Mouse (Mus musculus): ENCODE data around the gene Gm17545.

Gene Gm17545

GRCm38 (mm10) chr9:22443157-22443556 is 10.9 kb upstream of the Gm17545 start:
- no peak for DNase-seq (ENCODE audit: low spot score in 2 of 2)

DNA sequence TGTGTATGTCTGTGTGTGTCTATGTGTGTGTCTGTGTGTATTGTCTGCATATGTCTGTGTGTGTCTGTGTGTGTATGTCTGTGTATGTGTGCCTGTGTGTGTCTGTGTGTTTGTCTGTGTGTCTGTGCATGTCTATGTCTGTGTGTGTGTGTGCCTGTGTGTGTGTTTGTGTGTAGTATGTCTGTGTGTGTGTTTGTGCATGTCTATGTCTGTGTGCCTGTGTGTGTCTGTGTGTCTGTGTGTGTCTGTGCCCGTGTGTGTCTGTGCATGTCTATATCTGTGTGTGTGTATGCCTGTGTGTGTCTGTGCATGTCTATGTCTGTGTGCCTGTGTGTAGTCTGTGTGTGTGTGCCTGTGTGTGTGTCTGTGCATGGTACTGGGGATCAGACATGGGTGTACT is 9.0 kb upstream of the Gm17545 start:
- no peak for DNase-seq (ENCODE audit: low spot score in 2 of 2)

DNA sequence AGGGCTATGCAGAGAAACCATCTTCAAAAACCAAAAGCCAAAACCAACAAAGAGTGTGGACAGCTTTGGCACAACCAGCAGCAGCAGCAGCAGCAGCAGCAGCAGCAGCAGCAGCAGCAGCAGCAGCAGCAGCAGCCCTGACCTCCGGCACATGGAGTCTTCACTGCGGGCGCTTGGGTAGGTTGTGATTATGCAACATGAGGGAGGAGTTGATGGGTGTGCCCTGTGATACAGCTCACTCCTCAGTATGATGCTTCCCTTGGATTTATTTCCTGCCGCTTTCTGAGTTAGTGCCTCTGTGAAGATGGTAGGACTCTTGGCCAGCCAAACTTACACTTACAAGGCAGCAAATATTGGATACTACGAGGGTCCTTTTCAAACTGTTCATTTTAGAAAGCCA is 6.9 kb upstream of the Gm17545 start:
- no peak for DNase-seq (ENCODE audit: low spot score in 2 of 2)

DNA sequence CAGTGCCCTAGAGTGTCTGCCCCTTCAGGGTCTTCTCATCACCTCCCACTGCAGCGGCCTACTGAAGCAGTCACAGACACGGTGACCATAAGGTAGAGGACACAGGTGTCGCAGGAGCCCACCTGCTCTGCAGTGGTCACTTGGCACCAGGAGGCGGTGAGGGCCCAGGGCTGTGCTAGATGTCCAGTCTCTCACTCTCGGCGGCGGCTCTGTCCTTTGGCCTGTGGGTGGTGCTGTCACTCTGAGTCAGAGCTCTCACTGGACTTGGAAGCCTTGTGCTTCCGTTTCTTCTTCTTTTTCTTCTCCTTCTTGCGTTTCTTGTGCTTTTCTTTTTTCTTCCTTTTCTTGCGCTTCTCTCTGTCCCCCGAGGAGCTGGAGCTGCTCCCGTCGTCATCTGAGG is 5.7 kb upstream of the Gm17545 start:
- DNase-seq (ENCODE audit: low spot score in 2 of 2): no peak

- DNase-seq (ENCODE audit: low spot score in 2 of 2): no peak
Observed at GRCm38 (mm10) chr9:22449209-22449608, 4.9 kb upstream of the Gm17545 start.

- DNase-seq (ENCODE audit: low spot score in 2 of 2): peak in 1 of 2 experiments; percentile 61
Observed at GRCm38 (mm10) chr9:22452697-22453096, 1.4 kb upstream of the Gm17545 start.

DNA sequence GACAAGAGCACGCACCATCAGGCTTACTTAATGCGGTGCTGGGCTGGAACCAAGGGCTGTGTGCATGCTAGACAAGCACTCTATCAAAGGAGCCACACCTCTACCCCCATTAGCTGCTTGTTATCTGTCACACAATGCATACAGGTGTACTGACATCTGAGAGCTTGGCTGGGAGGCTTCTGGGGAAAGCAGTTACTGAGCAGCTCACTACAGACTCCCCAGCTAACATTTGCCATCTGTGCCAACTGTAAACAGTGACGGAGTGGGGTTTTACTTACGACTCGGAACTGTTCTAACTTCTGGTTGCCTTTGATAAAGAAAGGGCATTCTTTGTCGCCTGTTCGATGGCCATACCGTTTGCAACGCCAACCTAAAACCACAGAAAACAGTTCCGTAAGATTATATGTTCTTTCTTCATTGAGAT is 577 bp upstream of the Gm17545 start:
- no peak for DNase-seq (ENCODE audit: low spot score in 2 of 2)

- no peak for DNase-seq (ENCODE audit: low spot score in 2 of 2)
Observed at GRCm38 (mm10) chr9:22455041-22455440, 951 bp downstream of the Gm17545 start.

- DNase-seq (ENCODE audit: low spot score in 2 of 2): no peak
Observed at GRCm38 (mm10) chr9:22457142-22457835, 3.2 kb downstream of the Gm17545 start.

DNA sequence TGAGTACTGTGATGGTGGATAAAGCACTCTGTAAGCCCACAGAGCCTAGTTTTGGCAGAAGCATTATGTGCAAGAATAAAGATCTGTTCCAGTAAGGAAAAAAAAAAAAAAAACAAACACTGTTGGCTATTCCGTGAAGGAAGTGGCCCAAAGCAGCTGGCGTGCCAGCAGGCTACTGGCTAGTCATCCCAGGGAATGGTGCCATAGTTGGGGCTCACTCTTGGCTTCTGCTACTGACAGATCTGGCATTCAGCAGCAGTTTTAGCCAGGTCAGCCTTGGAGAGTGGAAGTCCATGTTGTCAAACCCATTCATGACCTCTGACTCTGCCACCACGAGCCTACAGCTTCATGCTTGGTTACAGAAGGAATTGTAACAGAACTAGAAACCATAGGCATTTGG is 7.9 kb downstream of the Gm17545 start:
- peak; percentile 74 to 75 for DNase-seq (ENCODE audit: low spot score in 2 of 2)

GRCm38 (mm10) chr9:22466212-22466611 is 12.1 kb downstream of the Gm17545 start:
- DNase-seq (ENCODE audit: low spot score in 2 of 2): no peak

- peak; percentile 51 to 58 for DNase-seq (ENCODE audit: low spot score in 2 of 2)
Observed at GRCm38 (mm10) chr9:22467371-22468169, 13.5 kb downstream of the Gm17545 start.

DNA sequence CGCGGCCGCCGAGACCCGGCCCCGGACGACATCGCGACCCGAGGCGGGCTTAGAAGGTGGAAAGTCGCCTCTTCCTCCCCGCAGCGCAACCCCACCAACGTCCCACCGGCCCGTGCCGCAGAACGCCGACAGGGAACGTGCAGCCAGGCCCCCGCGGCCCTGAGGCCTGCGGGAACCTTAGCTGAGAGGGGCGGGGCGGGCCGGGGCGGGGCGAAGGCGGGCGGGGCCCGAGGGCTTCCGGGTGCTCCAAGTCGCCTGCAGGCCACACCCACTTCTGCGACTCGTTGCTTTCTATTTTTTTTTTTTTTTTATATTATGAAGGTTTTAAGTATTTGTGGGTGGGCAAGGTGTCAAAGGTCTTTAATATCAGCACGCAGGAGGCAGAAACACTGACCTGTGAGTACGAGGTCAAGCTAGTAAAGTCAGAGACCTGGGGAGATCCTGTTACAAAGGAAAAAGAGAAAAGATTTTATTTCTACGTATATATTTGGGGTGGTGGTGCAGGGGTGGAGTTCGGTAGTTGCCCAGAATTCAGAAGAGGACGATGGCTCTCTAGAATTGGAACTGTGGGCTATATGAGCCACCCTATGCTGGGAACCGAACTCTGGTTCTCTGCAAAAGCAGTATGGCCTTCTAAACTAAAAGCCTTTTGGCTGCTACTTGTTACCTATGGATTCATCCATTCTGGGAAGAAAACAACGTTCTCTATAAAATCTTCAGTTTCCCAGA is 14.2 kb downstream of the Gm17545 start:
- peak; percentile 51 to 69 for DNase-seq (ENCODE audit: low spot score in 2 of 2)

- no peak for DNase-seq (ENCODE audit: low spot score in 2 of 2)
Observed at GRCm38 (mm10) chr9:22468899-22469259, 14.8 kb downstream of the Gm17545 start.

DNA sequence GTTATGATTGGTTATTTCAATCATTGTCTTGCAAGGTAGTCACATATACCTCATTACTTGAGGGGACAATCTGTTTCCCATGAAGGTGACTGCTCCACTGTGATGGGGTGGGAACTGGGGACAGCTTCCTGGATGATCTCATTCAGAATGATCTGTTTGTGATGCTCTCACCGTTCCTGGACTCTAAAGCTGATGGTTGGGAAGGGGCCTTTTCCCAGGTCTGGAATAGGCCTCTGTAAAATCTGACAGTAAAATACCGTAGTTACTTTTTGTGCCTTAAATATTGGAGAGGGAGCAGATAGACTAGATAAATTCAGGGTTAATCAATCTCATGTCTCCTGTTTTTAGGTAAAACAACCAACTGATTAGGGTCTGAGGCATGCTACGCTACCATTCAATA is 15.6 kb downstream of the Gm17545 start, which contains the start of gene Rp9:
Rp9 (minus strand) TSS at position 101 of the 400 bp plus-strand sequence.
- no peak for DNase-seq (ENCODE audit: low spot score in 2 of 2)

DNA sequence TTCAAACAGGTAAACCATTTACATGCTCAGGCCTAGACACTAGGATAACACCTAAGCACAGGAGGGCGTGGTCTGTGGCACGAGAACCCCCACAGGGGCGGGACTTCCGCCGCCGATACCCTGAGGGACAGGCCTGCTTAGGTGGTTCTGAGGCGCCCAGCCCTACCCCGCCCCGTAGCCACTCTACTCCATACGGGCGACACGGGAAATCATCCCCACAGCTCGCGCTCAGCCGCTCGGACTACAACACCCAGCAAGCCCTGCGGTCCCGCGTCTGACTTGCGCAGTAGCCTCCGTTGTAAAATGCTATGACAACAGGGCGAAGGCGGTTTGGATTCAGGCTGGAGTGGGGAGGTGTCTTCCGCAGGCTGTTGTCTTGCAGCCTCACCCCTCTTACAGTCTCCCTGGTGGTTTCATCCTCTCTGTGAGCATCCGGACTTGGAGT is 21.4 kb downstream of the Gm17545 start, which contains the start of gene Bbs9:
Bbs9 (plus strand) TSS at position 292 of the 445 bp plus-strand sequence.
- DNase-seq (ENCODE audit: low spot score in 2 of 2): peak; percentile 96 to 98

GRCm38 (mm10) chr9:22476265-22476664 is 22.2 kb downstream of the Gm17545 start:
- peak in 1 of 2 experiments; percentile 40 for DNase-seq (ENCODE audit: low spot score in 2 of 2)

GRCm38 (mm10) chr9:22478946-22479345 is 24.9 kb downstream of the Gm17545 start:
- DNase-seq (ENCODE audit: low spot score in 2 of 2): no peak

DNA sequence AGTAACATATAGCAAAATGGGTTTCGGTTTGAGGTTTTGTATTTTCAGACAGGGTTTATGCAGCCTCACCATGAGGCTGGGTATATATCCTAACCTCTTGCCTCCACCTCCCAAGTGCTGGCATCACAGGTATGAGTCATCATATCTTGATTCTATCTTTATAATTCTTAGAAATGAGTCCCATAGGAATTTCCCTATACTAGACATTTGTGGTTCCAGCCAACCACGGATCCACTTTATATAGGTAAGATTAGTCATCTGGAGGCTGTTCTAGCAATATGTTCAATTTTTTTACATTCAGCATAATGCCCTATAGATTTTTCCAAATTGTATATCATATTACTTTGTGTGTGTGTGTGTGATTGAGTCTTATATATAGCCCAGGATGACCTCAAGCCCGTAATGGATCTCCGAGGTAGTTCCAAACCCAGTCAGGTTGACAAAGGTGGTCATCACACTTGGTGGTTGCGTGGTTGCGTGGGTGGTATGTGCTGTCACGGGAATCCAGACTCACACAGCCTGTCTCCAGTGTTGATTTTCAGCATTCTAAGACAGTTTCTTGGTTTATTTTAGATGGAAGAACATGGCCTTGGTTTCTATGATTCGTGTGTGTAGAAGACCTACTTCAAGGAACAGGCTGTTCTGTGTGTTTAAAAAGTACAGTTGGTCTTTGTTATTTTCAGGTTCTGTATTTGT is 29.9 kb downstream of the Gm17545 start:
- no peak for DNase-seq (ENCODE audit: low spot score in 2 of 2)

GRCm38 (mm10) chr9:22484562-22485308 is 30.6 kb downstream of the Gm17545 start:
- no peak for DNase-seq (ENCODE audit: low spot score in 2 of 2)

GRCm38 (mm10) chr9:22486211-22486610 is 32.1 kb downstream of the Gm17545 start:
- no peak for DNase-seq (ENCODE audit: low spot score in 2 of 2)

Measured in right cerebral cortex, postnatal 10 days (tissue).